Mouse (Mus musculus) macrophage (primary cell): ENCODE results near the gene Tsc22d4. TPM values are rescaled to one million over a fixed set of nuclear protein-coding genes. Genes with fewer than 3 reads are reported as not detected.

ENCODE experiments used
- H3K27ac ChIP-seq: fragments of 350-480 bp; formaldehyde crosslinking; 2 replicates; pipeline ENCODE4 v1.9.0; 2021
- H3K36me3 ChIP-seq: fragments of 350-480 bp; formaldehyde crosslinking; 2 replicates; pipeline ENCODE4 v1.9.0; 2021; ENCODE audit errors: inconsistent target
- H3K4me3 ChIP-seq: fragments of 350-480 bp; formaldehyde crosslinking; 2 replicates; pipeline ENCODE4 v1.9.0; 2021; ENCODE audit errors: inconsistent target
- H3K79me2 ChIP-seq: fragments of 350-480 bp; formaldehyde crosslinking; 2 replicates; pipeline ENCODE4 v1.9.0; 2021; ENCODE audit errors: inconsistent target
- WGBS: methylation state at CpG from one replicate; pipeline ENCODE4 v1.1.7; 2026; ENCODE audit warnings: inconsistent platforms; ENCODE audit not compliant: missing documents; 5-methylcytosine and 5-hydroxymethylcytosine counted together
- polyA plus RNA-seq: library from polyadenylated mRNA; stranded (reverse); fragments of 250-400 nt; gene quantifications from 3 replicates; pipeline ENCODE4 v1.2.4, GENCODE M21; 2018; ENCODE audit warnings: inconsistent platforms

Tsc22d4 gene
- polyA plus RNA-seq, 1 experiment from 2014 or later, result 84.4 TPM

DNA sequence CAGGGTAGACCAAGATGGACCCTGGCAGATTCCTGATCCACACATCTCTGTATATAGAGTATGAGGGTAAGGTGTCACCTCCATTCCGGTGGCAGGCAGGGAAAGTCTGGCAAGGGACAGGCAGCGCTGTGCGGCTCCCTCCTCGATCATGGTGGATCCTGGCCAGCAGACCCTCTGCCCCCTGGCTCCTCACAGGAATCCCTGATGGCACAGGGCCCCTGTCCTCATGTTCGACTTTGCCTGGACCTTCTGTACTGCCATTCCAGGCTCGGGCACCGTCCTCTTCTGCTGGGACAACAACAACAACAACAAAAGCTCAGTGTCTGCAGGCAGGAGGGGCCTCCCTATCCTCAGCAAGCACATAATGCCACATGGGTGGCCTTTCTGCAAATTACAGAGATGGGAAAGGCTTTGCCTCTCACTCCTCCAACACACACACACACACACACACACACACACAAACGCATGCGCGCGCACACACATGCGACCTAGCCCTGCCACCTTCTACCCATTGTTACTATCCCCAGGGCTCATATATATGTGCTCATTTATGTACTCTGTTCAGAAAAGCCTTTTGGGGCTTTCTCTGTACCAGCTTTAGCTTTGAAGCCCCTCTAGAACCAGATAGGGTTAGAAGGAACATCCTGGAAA is 11.8 kb upstream of the Tsc22d4 start:
- H3K27ac ChIP-seq, result no peak overlapping the region
- no peaks in the 10 kb centered on the region for H3K36me3 ChIP-seq
- 95% methylated on average over 12 of the region's 12 CpGs for WGBS
- H3K79me2 ChIP-seq, result no peaks in the 10 kb centered on the region
- no peak overlapping the region for H3K4me3 ChIP-seq

DNA sequence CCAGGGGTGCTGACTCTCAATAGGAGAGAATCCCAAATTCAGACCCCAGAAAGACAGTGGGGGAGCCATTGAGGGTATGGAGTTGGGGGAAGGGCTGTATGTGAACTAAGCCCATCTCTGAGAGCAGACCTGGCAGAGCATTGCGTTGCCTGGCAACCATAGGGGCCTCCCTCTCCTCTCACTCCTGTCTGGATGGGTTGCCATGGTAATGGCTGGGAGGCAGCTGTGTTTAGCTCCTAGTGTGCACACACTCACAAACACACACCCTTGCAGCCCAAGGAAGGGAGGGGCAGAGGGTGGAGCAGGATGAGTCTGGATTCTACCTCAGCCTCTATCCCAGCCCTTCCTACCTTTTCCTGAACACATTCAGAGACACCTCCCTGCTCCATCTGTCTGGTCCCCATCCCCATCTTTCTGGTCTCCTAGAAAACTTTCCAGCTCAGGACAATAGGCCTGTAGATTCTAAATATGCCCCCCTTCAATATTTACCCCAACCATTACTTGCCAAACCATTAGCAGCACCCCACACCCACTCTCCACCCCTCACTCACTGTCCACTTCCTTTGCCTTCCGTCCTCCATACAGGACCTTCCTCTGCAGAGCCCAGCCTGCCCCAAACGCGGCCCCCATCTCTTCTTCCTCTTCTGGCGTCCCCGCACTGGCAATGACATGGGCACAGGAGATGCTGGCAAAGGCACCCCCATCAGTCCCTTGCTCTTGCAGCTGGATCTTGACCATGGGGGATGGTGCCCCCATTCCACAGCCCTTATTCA is 11.1 kb upstream of the Tsc22d4 start:
- WGBS, result 45% methylated on average over 6 of the region's 6 CpGs
- Histone ChIP-seq H3K79me2 (no peaks in the 10 kb centered on the region), H3K36me3 (no peaks in the 10 kb centered on the region), H3K4me3 (no peak overlapping the region), H3K27ac (no peak overlapping the region)

DNA sequence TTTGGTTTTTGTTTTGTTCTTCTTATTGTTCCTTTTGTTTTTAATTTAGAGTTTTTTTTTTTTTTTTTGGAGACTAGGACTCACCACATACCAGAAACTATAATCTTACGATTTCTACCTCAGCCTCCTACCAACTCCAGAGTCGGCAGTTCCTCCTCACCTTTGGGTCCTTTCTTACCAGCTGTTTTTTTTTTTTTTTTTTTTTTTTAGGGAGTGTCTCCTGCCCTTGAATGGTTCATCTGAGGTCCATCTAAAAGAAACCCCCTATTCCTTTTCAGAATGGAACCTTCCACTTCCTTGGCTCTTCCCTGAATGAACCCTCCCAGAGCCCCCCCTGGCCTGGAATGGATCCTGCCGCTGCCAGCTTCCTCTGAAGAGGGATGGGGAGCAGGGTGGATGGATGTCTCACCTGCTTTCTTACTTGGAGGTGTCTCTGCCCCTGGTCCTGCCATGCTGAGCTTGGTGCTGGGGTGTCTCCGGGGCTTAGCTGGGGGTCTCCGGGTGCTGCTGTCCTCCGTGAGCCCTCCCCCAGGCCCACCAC is 8.1 kb upstream of the Tsc22d4 start:
- no peak overlapping the region for H3K4me3 ChIP-seq
- H3K27ac ChIP-seq, result no peak overlapping the region
- 85% methylated on average over 6 of the region's 6 CpGs for WGBS
- no peaks in the 10 kb centered on the region for H3K36me3 ChIP-seq
- no peaks in the 10 kb centered on the region for H3K79me2 ChIP-seq

DNA sequence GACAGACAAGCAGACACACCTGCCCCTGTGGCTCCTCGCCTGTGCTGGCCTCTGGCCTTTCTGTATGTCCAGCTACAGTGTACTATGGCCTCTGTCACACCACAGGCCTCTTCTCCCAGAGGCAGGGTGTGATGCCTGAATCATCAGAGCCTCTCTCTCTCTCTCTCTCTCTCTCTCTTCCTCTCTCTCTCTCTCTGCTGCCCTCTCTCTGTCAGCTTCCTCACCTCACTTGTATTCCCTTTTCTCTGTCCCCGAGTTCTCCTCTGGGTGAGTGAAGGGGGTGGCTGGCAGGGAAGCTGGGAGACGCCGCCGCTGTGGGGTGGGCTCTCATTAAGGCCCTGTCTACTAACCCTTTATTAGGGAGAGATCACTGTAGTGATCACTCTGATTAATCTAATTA is 7.0 kb upstream of the Tsc22d4 start:
- no peak overlapping the region for H3K27ac ChIP-seq
- WGBS, result 73% methylated on average over 4 of the region's 5 CpGs
- no peaks in the 10 kb centered on the region for H3K36me3 ChIP-seq
- H3K4me3 ChIP-seq, result no peak overlapping the region
- H3K79me2 ChIP-seq, result no peaks in the 10 kb centered on the region

DNA sequence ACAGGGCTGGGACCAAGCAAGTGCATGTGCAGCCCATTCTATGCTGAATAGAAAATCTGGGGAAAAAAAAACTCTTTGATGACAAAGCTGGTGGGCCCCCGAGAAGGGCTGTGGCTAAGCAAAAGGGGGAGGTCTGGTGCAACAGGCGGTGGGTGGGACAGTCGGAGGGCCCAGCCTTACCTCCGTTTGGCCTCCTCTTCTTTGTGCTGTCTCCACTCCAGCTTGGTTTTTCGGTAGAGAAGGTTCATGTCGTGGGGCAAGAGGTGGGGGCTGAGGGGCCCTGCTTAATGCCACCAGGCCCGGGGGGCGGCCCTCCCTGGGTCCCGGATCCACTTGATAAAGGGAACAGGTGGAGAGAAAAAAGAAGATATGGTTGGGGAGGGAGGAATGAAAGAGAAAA is 6.1 kb upstream of the Tsc22d4 start:
- WGBS, result 90% methylated on average over 9 of the region's 9 CpGs
- Histone ChIP-seq H3K4me3 (no peak overlapping the region), H3K79me2 (no peaks in the 10 kb centered on the region), H3K27ac (no peak overlapping the region), H3K36me3 (no peaks in the 10 kb centered on the region)

DNA sequence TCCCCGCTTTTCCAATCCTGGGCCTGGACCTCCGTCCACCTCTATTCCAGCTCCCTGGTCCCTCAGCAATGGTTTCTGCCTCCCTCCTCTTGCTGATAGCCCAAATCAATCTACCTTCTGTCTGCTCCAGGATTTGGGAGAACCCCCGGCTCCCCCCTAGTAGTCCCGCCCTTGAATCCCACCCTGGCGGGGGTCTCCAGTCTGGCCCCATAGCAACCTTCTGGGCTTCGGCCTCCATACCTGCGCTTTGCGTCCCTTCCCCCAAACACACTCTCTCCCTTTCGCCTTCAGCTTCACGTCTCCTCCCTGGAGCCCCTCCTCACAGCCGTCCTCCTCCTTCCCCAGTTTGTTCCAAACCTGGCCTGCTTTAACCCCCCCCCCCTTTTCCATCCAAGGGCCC is 5.0 kb upstream of the Tsc22d4 start:
- Histone ChIP-seq H3K27ac (no peak overlapping the region), H3K79me2 (no peaks in the 10 kb centered on the region), H3K4me3 (no peak overlapping the region), H3K36me3 (no peaks in the 10 kb centered on the region)
- 81% methylated on average over 11 of the region's 11 CpGs for WGBS

DNA sequence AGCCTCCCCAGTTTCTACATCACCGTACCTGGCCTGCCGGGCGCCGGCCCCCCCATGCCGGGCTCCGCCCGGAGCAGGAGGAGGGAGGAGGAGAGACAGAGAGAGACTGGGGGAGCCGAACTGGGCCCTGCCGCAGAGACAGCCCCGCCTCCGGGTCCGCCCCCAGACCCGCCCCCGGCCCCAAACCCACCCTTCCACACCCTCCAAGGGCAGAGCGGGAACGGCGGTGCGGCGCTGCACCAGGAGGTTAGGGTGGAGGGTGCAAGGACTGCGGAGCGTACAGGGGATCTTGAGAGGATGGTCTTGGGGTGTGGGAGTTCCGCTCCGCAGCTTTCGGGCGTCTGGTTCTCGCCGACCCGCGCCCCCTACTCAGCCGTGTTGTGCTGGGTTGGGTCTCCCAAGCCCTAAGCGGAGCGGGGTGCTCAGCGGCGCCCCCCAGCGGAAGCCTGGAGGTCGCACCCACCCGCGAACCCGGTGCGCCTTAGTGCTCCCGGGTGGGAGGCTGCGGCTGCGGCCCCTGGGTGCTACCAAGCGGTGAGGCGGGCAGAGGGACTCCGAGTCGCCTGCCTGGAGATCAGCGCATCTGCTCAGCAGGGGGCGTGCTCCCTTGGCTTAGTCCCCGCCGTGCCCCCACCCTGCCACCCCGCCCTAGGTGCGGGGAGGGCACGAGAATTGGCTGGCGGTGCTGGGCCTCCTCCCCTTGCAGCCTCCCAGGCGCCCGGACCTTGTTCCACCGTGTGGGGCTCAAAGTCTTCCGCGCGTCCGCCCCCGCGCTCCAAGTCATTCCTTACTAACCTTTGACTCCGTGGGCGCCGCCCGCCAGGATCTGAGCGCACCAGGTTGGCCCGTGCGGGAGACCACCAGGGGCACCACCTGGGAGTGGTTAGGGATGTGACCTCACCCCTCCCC is 4.3 kb upstream of the Tsc22d4 start, which contains the start of gene Nyap1:
Nyap1 (minus strand) TSS at position 585 of the 909 bp plus-strand sequence.
- H3K79me2 ChIP-seq, result peaks cover 3% of the 10 kb centered on the region; the same call in 1 of the 2 replicates
- 2% methylated on average over 66 of the region's 71 CpGs for WGBS
- no peak within 1 kb of the TSS for H3K27ac ChIP-seq
- 0 out of 2 replicates have a peak within 1 kb of the TSS, but pooled peaks have one; percentile 10 for H3K4me3 ChIP-seq
- no peaks in the 10 kb centered on the region for H3K36me3 ChIP-seq

DNA sequence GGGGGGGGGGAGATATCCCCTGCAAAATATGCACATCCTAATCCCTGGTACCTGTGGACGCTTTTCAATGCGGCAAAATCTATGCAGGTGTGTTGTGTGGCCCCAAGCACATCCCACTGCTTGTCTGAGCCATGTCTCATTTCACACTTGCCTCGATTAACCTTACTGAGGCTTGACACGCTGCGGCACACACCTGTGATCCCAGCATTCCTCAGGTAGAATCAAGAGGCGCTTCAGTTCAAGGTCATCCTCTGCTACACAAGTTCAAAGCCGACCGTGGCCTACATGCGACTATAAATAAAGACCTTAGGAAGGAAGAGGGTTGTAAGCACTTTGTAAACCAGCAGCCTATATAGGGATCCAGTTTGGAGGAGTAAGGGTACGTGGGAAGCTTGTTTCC is 3.5 kb upstream of the Tsc22d4 start:
- H3K4me3 ChIP-seq, result no peak overlapping the region
- peaks cover 11% of the 10 kb centered on the region for H3K79me2 ChIP-seq
- H3K36me3 ChIP-seq, result no peaks in the 10 kb centered on the region
- no peak overlapping the region for H3K27ac ChIP-seq
- WGBS, result 73% methylated on average over 10 of the region's 10 CpGs

DNA sequence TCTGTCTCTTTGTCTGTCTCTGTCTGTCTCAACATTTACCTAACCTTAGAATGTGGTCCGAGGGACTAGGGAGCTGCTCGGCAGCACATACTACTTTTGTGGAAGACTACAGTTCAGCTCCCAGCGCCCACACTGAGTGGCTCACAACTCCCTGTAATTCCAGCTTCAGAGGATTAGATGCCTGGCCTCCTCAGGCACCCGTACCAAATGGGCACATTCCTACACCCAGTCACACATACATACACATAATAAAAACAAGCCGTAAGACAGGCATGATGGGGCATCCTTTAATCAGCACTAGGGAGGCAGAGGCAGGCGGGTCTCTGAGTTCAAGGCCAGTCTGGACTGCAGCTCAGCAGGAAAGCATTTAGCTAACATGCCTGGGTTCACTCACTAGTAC is 2.7 kb upstream of the Tsc22d4 start:
- Histone ChIP-seq H3K79me2 (peaks cover 19% of the 10 kb centered on the region), H3K4me3 (no peak overlapping the region), H3K36me3 (no peaks in the 10 kb centered on the region), H3K27ac (no peak overlapping the region)
- 98% methylated on average over 5 of the region's 6 CpGs for WGBS

DNA sequence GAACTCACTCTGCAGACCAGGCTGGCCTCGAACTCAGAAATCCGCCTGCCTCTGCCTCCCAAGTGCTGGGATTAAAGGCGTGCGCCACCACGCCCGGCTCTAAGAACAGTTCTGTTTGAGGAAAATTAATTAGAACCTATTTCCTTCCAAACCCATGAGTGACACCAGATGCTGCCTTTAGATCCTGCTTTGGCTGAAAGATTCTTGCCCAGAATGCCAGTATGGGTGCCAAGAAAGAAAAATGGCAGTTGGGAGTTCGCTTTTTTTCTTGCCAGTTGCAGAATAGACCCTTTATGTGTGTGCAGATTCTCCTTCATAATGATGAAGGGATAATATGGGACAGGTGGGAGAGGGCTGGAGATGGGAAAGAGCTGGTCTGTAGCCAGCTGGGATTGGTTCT is 1.3 kb upstream of the Tsc22d4 start:
- 97% methylated on average over 5 of the region's 7 CpGs for WGBS
- no peak overlapping the region for H3K27ac ChIP-seq
- H3K4me3 ChIP-seq, result no peak overlapping the region

DNA sequence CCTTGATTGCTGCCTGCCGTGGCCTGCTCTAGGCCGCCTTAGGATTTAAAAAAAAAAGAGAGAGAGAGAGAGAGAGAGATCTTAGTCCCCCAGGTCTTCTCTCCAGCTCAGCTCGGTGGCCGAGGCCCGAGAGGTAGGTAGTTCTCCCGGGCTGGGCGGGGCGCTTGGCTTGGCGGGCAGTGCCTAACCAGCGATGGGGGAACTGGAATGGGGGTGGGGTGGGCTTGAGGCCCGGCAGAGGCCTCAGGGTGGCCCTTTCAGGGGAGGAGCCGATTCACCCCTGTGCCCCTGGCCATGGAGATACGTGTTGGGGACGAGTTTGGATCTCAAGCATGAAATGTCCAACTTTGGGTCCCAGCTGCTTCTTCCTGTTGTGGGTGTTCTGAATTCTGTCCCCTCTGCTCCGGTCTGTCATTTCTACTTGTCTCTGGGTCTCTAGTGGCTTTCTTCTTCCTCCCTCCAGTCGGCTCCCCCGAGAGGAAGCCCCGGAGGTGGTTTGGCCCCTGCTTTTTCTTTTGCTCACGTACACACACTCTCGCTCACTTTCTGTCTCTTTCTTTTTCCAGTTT is 836 bp downstream of the Tsc22d4 start:
- 1% methylated on average over 20 of the region's 20 CpGs for WGBS
- Histone ChIP-seq H3K27ac (peak overlapping the region; percentile 93), H3K79me2 (peaks cover 53% of the 10 kb centered on the region), H3K36me3 (peaks cover 10% of the 10 kb centered on the region), H3K4me3 (peak overlapping the region; percentile 83)

More for the DNA sequence above, 1.3 kb upstream of the Tsc22d4 start:
- Histone ChIP-seq H3K36me3 (no peaks in the 10 kb centered on the region), H3K79me2 (peaks cover 32% of the 10 kb centered on the region)

DNA sequence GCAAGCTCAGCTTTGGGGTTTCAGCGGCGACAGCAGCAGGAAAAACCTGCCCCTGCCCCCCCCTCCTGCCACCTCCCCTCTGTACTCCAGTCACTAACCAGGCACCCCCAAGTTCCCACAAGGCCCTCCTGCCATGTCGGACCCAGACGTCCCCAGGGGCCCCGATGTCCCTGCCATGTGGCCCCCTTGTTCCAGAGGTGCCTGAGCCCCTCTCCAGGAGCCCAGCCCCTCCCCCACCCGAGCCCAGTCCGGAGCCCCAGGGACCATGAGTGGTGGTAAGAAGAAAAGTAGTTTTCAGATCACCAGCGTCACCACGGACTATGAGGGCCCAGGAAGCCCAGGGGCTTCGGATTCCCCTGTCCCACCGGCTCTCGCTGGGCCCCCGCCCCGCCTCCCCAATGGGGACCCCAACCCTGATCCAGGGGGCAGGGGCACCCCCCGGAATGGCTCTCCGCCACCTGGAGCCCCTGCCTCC is 1.4 kb downstream of the Tsc22d4 start:
- H3K4me3 ChIP-seq, result peak overlapping the region; percentile 83
- peak overlapping the region; percentile 93 for H3K27ac ChIP-seq
- peaks cover 15% of the 10 kb centered on the region for H3K36me3 ChIP-seq
- WGBS, result 0% methylated on average over 15 of the region's 16 CpGs
- H3K79me2 ChIP-seq, result peaks cover 58% of the 10 kb centered on the region

DNA sequence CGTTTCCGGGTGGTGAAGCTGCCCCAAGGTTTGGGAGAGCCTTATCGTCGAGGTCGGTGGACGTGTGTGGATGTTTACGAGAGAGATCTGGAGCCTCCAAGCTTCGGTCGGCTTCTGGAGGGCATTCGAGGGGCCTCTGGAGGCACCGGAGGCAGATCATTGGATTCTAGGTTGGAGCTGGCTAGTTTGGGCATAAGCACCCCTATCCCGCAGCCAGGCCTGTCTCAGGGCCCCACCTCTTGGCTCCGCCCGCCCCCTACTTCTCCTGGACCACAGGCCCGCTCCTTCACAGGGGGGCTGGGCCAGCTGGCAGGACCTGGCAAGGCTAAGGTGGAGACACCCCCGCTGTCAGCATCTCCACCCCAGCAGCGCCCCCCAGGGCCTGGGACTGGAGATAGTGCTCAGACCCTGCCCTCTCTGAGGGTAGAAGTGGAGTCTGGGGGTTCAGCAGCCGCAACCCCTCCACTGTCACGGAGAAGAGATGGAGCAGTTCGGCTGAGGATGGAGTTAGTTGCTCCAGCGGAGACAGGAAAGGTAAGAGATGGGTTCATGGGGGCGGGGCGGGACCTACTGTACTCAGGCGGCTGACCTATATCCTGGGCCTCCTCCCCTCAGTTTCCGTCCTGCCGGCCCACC is 1.9 kb downstream of the Tsc22d4 start:
- Histone ChIP-seq H3K79me2 (peaks cover 64% of the 10 kb centered on the region), H3K36me3 (peaks cover 21% of the 10 kb centered on the region), H3K27ac (peak overlapping the region; percentile 93), H3K4me3 (peak overlapping the region; percentile 83)
- 1% methylated on average over 23 of the region's 26 CpGs for WGBS
